Mouse (Mus musculus) spleen, postnatal 4 days (tissue): ENCODE data around the gene Gjb1.
"Not testable (repeated sequence)": the region's sequence is repeated elsewhere in the genome, so short reads cannot be mapped to it uniquely, and the experiment has no call there.

Source experiments
- DNase-seq, 2 experiments: peaks; one replicate each; pipeline ENCODE4 v3.0.0; 2022; ENCODE audit warnings: low spot score in 2 of 2

The Gjb1 gene

GRCm38 (mm10) chrX:101376190-101376968 is at the start of gene Gjb1:
Gene Gjb1 (plus strand): TSS chrX:101376378.
- DNase-seq: no peak

- DNase-seq: peak; percentile 47 to 70
These were observed 46.7 kb upstream of the Gjb1 start for GRCm38 (mm10) chrX:101329372-101330028.

GRCm38 (mm10) chrX:101332031-101332374 is 44.2 kb upstream of the Gjb1 start:
- no peak for DNase-seq

GRCm38 (mm10) chrX:101332375-101333211 is 43.6 kb upstream of the Gjb1 start:
- DNase-seq: peak; percentile 81 to 85

GRCm38 (mm10) chrX:101334606-101335005 is 41.6 kb upstream of the Gjb1 start:
- DNase-seq: peak in 1 of 2 experiments; percentile 47

- no peak for DNase-seq
These were observed 37.5 kb upstream of the Gjb1 start for GRCm38 (mm10) chrX:101338666-101339065.

- DNase-seq: not testable (repeated sequence)
These were observed 33.3 kb upstream of the Gjb1 start for GRCm38 (mm10) chrX:101342837-101343236.

- DNase-seq: no peak
These were observed 30.7 kb upstream of the Gjb1 start for GRCm38 (mm10) chrX:101345456-101345855.

GRCm38 (mm10) chrX:101346475-101346874 is 29.7 kb upstream of the Gjb1 start:
- DNase-seq: no peak

- DNase-seq: no peak
These were observed 25.0 kb upstream of the Gjb1 start for GRCm38 (mm10) chrX:101351188-101351587.

GRCm38 (mm10) chrX:101358902-101359301 is 17.3 kb upstream of the Gjb1 start:
- peak; percentile 11 to 63 for DNase-seq

GRCm38 (mm10) chrX:101369001-101369400 is 7.2 kb upstream of the Gjb1 start:
- no peak for DNase-seq

- DNase-seq: no peak
These were observed 5.6 kb upstream of the Gjb1 start for GRCm38 (mm10) chrX:101370573-101370972.

GRCm38 (mm10) chrX:101372946-101373345 is 3.2 kb upstream of the Gjb1 start:
- no peak for DNase-seq

- DNase-seq: no peak
These were observed 898 bp downstream of the Gjb1 start for GRCm38 (mm10) chrX:101377076-101377475.

- DNase-seq: no peak
These were observed 3.6 kb downstream of the Gjb1 start for GRCm38 (mm10) chrX:101379744-101380143.

- DNase-seq: no peak
These were observed 7.3 kb downstream of the Gjb1 start for GRCm38 (mm10) chrX:101383455-101383854.

- no peak for DNase-seq
These were observed 8.4 kb downstream of the Gjb1 start for GRCm38 (mm10) chrX:101384439-101385137.

- no peak for DNase-seq
These were observed 10.0 kb downstream of the Gjb1 start for GRCm38 (mm10) chrX:101386222-101386621.

GRCm38 (mm10) chrX:101388866-101389537 is 12.8 kb downstream of the Gjb1 start:
- no peak for DNase-seq

- no peak for DNase-seq
These were observed 18.2 kb downstream of the Gjb1 start for GRCm38 (mm10) chrX:101394341-101394740.
